Mouse (Mus musculus) gastrocnemius, postnatal 25 days (tissue): Measurements from ENCODE around the gene Sh2d5. TPM values are rescaled to one million over a fixed set of nuclear protein-coding genes. Genes with fewer than 3 reads are reported as not detected.

ENCODE experiments used
- total RNA-seq, 2 experiments: library from RNA; stranded (reverse); gene quantifications; 1 replicate in 1 of 2; 2 replicates in 1 of 2; pipeline ENCODE4 v1.2.3; 2021

Sh2d5 gene
- total RNA-seq, 2 experiments from 2014 or later = 0.19 TPM; not detected in 1

Other genes starting within 250 kb of the Sh2d5 start
- gene Hp1bp3, start 34.1 kb upstream of the Sh2d5 start, total RNA-seq = 10 to 100 TPM; 45.5 to 53.0 TPM
- not detected for gene Kif17, start within 50 bp of the Sh2d5 start, total RNA-seq
- 10 to 100 TPM; 30.6 to 37.0 TPM for gene Ddost, start 54.3 kb downstream of the Sh2d5 start, total RNA-seq
- 100 to 1,000 TPM; 436 to 528 TPM for gene Pink1, start 75.9 kb downstream of the Sh2d5 start, total RNA-seq
- 1 to 10 TPM in 1 of 2 experiments, under 1 TPM in 1; 0.82 to 1.2 TPM for gene Cda, start 117.6 kb downstream of the Sh2d5 start, total RNA-seq
- not detected for gene Fam43b, start 146.1 kb downstream of the Sh2d5 start, total RNA-seq
- 10 to 100 TPM; 41.5 to 43.0 TPM for gene Mul1, start 184.3 kb downstream of the Sh2d5 start, total RNA-seq
- 1 to 10 TPM; 4.2 to 5.5 TPM for gene Camk2n1, start 203.9 kb downstream of the Sh2d5 start, total RNA-seq